Mouse (Mus musculus) forebrain, embryonic 11.5 days (tissue): Measurements from ENCODE around the gene Ggt5. TPM values are rescaled to one million over a fixed set of nuclear protein-coding genes. Genes with fewer than 3 reads are reported as not detected.

Experiments used
- ATAC-seq: fragments of 200-750 bp; cut with Nextera tagmentation; replicated peaks from 2 replicates; pipeline ENCODE4 v1.8.0; 2017; ENCODE audit warnings: moderate TSS enrichment; ENCODE audit not compliant: low FRiP score
- DNase-seq: peaks from one replicate; pipeline ENCODE4 v3.0.0-alpha.2; 2017; ENCODE audit warnings: low spot score
- H3K27ac ChIP-seq: fragments of 300-500 bp; sonication (generic); 2 replicates; pipeline ENCODE4 v1.5.1; 2014; ENCODE audit warnings: low read depth, low read length
- H3K27me3 ChIP-seq: fragments of 300-500 bp; sonication (generic); 2 replicates; pipeline ENCODE4 v1.6.1; 2014; ENCODE audit warnings: mild to moderate bottlenecking, low read length, mixed read lengths; ENCODE audit not compliant: control insufficient read depth, insufficient read depth
- H3K36me3 ChIP-seq: fragments of 300-500 bp; sonication (generic); 2 replicates; pipeline ENCODE4 v1.6.1; 2014; ENCODE audit warnings: mild to moderate bottlenecking, low read length, moderate library complexity, mixed read lengths; ENCODE audit not compliant: control insufficient read depth, insufficient read depth
- H3K4me1 ChIP-seq: fragments of 300-500 bp; sonication (generic); replicated peaks from 2 replicates; pipeline ENCODE4 v1.6.1; 2014; ENCODE audit warnings: low read length, mixed read lengths; ENCODE audit not compliant: control insufficient read depth, insufficient read depth
- H3K4me2 ChIP-seq: fragments of 300-500 bp; sonication (generic); 2 replicates; pipeline ENCODE4 v1.6.1; 2014; ENCODE audit warnings: low read depth, mild to moderate bottlenecking, low read length, moderate library complexity, mixed read lengths; ENCODE audit not compliant: severe bottlenecking
- H3K4me3 ChIP-seq: fragments of 300-500 bp; sonication (generic); 2 replicates; pipeline ENCODE4 v1.5.1; 2014; ENCODE audit warnings: low read depth, low read length
- H3K9ac ChIP-seq: fragments of 300-500 bp; sonication (generic); 2 replicates; pipeline ENCODE4 v1.6.1; 2014; ENCODE audit warnings: low read length
- H3K9me3 ChIP-seq: fragments of 300-500 bp; sonication (generic); 2 replicates; pipeline ENCODE4 v1.6.1; 2016; ENCODE audit warnings: low read length, mixed read lengths; ENCODE audit not compliant: control insufficient read depth
- WGBS: fragments of 180-500 bp; shearing (Covaris S2); extraction: QIAGEN DNeasy Blood & Tissue Kit; methylation state at CpG from one replicate; pipeline ENCODE4 v1.1.7; 2014; 5-methylcytosine and 5-hydroxymethylcytosine counted together
- polyA plus RNA-seq: library from polyadenylated mRNA; unstranded; fragments of >200 nt; fragmentation: Nextera tagmentation; extraction: Ambion mirVana; gene quantifications from 2 replicates; pipeline ENCODE4 v1.2.1, GENCODE M21; 2014

Gene Ggt5
- 0.67 and 1.0 TPM in 2 replicates for polyA plus RNA-seq

- DNase-seq: no peak
- Histone ChIP-seq H3K27ac (no peak within 1 kb of the TSS), H3K4me3 (no peak within 1 kb of the TSS)
Observed at GRCm38 (mm10) chr10:75589129-75589528, at the start of gene Ggt5. Gene Ggt5 (plus strand): TSS chr10:75589340.

GRCm38 (mm10) chr10:75547901-75548300 lies 41.2 kb upstream of the Ggt5 start:
- H3K4me3 ChIP-seq: no peak overlapping the region
- H3K4me2 ChIP-seq: no peak overlapping the region
- H3K36me3 ChIP-seq: no peaks in the 10 kb centered on the region
- H3K4me1 ChIP-seq: no peaks in the 10 kb centered on the region
- ATAC-seq (no peak), DNase-seq (no peak)
- H3K27ac ChIP-seq: no peak overlapping the region
- H3K9ac ChIP-seq: no peak overlapping the region
- WGBS: 74% methylated on average over 7 of the region's 7 CpGs
- no peaks in the 10 kb centered on the region for H3K27me3 ChIP-seq
- H3K9me3 ChIP-seq: 0 out of 2 replicates have a peak, but pooled peaks cover 2% of the 10 kb centered on the region

More at GRCm38 (mm10) chr10:75589129-75589528, at the start of gene Ggt5:
- Histone ChIP-seq H3K9ac (no peak within 1 kb of the TSS), H3K9me3 (no peaks in the 10 kb centered on the region), H3K27me3 (no peaks in the 10 kb centered on the region), H3K4me1 (0 out of 2 replicates have a peak, but pooled peaks cover 2% of the 10 kb centered on the region), H3K36me3 (no peaks in the 10 kb centered on the region), H3K4me2 (no peak within 1 kb of the TSS)
- no peak for ATAC-seq
- WGBS: 51% methylated on average over 5 of the region's 5 CpGs

GRCm38 (mm10) chr10:75548486-75548885 lies 40.7 kb upstream of the Ggt5 start:
- no peaks in the 10 kb centered on the region for H3K4me1 ChIP-seq
- no peak overlapping the region for H3K27ac ChIP-seq
- H3K36me3 ChIP-seq: no peaks in the 10 kb centered on the region
- H3K27me3 ChIP-seq: no peaks in the 10 kb centered on the region
- WGBS: 82% methylated on average over 14 of the region's 14 CpGs
- H3K4me3 ChIP-seq: no peak overlapping the region
- ATAC-seq (no peak), DNase-seq (no peak)
- H3K9me3 ChIP-seq: 0 out of 2 replicates have a peak, but pooled peaks cover 2% of the 10 kb centered on the region
- no peak overlapping the region for H3K4me2 ChIP-seq
- no peak overlapping the region for H3K9ac ChIP-seq

- H3K4me3 ChIP-seq: no peak overlapping the region
- 86% methylated on average over 7 of the region's 7 CpGs for WGBS
- H3K27ac ChIP-seq: no peak overlapping the region
- ATAC-seq (no peak), DNase-seq (no peak)
- no peaks in the 10 kb centered on the region for H3K27me3 ChIP-seq
- H3K4me2 ChIP-seq: no peak overlapping the region
- H3K9me3 ChIP-seq: 0 out of 2 replicates have a peak, but pooled peaks cover 2% of the 10 kb centered on the region
- no peaks in the 10 kb centered on the region for H3K36me3 ChIP-seq
- no peaks in the 10 kb centered on the region for H3K4me1 ChIP-seq
- H3K9ac ChIP-seq: no peak overlapping the region
Observed at GRCm38 (mm10) chr10:75549886-75550285, 39.3 kb upstream of the Ggt5 start.

DNA sequence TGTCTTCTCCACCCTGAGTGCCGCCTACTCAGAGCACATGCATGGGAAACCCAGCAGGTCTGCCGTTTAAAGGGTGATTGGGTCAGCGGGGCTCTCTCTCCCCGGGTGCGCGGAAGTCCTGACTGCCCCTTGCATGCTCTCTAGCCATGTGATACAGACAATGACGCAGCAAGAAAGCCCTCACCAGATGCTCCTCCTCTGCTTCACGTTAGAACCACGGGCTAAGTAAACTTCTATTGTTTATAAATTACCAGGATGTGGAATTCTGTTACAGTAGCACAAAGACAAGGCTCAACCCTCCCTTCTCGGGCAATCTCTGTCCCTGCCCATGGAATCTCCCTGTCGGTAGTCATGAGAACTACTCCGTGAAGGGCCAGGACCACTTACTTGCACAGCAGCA lies 38.0 kb upstream of the Ggt5 start:
- no peak overlapping the region for H3K4me3 ChIP-seq
- no peak overlapping the region for H3K9ac ChIP-seq
- no peaks in the 10 kb centered on the region for H3K27me3 ChIP-seq
- DNase-seq (no peak), ATAC-seq (no peak)
- 67% methylated on average over 12 of the region's 12 CpGs for WGBS
- H3K4me1 ChIP-seq: no peaks in the 10 kb centered on the region; the same call in 1 of the 2 replicates
- H3K4me2 ChIP-seq: no peak overlapping the region
- no peaks in the 10 kb centered on the region for H3K9me3 ChIP-seq
- H3K27ac ChIP-seq: no peak overlapping the region
- H3K36me3 ChIP-seq: no peaks in the 10 kb centered on the region

GRCm38 (mm10) chr10:75552106-75552505 lies 37.0 kb upstream of the Ggt5 start:
- ATAC-seq (no peak), DNase-seq (no peak)
- H3K4me3 ChIP-seq: no peak overlapping the region
- no peaks in the 10 kb centered on the region for H3K27me3 ChIP-seq
- H3K9me3 ChIP-seq: no peaks in the 10 kb centered on the region
- H3K4me1 ChIP-seq: peaks cover 2% of the 10 kb centered on the region; the same call in 1 of the 2 replicates
- H3K36me3 ChIP-seq: no peaks in the 10 kb centered on the region
- H3K27ac ChIP-seq: no peak overlapping the region
- WGBS: 97% methylated on average over 2 of the region's 2 CpGs
- no peak overlapping the region for H3K4me2 ChIP-seq
- no peak overlapping the region for H3K9ac ChIP-seq

GRCm38 (mm10) chr10:75552701-75553450 lies 36.3 kb upstream of the Ggt5 start:
- H3K4me3 ChIP-seq: no peak overlapping the region
- no peaks in the 10 kb centered on the region for H3K36me3 ChIP-seq
- no peaks in the 10 kb centered on the region for H3K27me3 ChIP-seq
- no peak for ATAC-seq
- peaks cover 2% of the 10 kb centered on the region; the same call in 1 of the 2 replicates for H3K4me1 ChIP-seq
- H3K27ac ChIP-seq: no peak overlapping the region
- WGBS: 76% methylated on average over 13 of the region's 13 CpGs
- H3K9me3 ChIP-seq: no peaks in the 10 kb centered on the region
- H3K9ac ChIP-seq: no peak overlapping the region
- no peak for DNase-seq
- H3K4me2 ChIP-seq: no peak overlapping the region

DNA sequence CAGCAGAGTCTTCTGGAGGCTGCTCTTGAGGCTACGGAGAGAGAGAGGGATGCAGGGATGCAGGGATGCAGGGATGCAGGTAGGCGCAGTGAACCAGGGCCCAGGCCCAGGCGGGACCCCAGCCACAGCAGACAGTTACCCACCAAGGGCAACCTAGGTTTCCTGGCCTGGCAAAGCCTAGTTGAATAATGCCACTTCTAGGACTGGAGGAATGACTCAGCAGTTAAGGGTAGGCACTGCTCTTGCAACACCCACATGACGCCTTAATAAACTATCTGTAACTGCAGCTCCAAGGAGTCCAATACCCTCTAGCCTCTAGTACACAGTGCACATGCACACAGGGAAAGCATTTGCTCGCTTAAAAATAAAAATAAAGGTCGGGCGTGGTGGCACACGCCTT lies 35.0 kb upstream of the Ggt5 start:
- DNase-seq (no peak), ATAC-seq (no peak)
- Histone ChIP-seq H3K9me3 (no peaks in the 10 kb centered on the region), H3K9ac (no peak overlapping the region), H3K27ac (no peak overlapping the region), H3K4me2 (no peak overlapping the region), H3K4me1 (peaks cover 2% of the 10 kb centered on the region; the same call in 1 of the 2 replicates), H3K4me3 (no peak overlapping the region), H3K27me3 (0 out of 2 replicates have a peak, but pooled peaks cover 2% of the 10 kb centered on the region), H3K36me3 (no peaks in the 10 kb centered on the region)
- WGBS: 87% methylated on average over 8 of the region's 8 CpGs
